Mouse (Mus musculus): ENCODE results near the gene Sap30bp.

Gene Sap30bp

GRCm38 (mm10) chr11:115933108-115933746 lies at the start of gene Sap30bp, which contains the start of gene Recql5:
TSS of gene Sap30bp (plus strand) at chr11:115933282.
TSS of gene Recql5 (minus strand) at chr11:115933477.
- DNase-seq (ENCODE audit: low spot score): peak; percentile 94

GRCm38 (mm10) chr11:115884361-115884760 lies 48.7 kb upstream of the Sap30bp start:
- no peak for DNase-seq (ENCODE audit: low spot score)

GRCm38 (mm10) chr11:115885281-115885680 lies 47.8 kb upstream of the Sap30bp start:
- DNase-seq (ENCODE audit: low spot score): no peak

GRCm38 (mm10) chr11:115886446-115886845 lies 46.6 kb upstream of the Sap30bp start:
- DNase-seq (ENCODE audit: low spot score): no peak

GRCm38 (mm10) chr11:115888020-115888419 lies 45.1 kb upstream of the Sap30bp start:
- no peak for DNase-seq (ENCODE audit: low spot score)

GRCm38 (mm10) chr11:115889159-115889558 lies 43.9 kb upstream of the Sap30bp start:
- DNase-seq (ENCODE audit: low spot score): no peak

- DNase-seq (ENCODE audit: low spot score): no peak
Measured at GRCm38 (mm10) chr11:115892213-115892612, 40.9 kb upstream of the Sap30bp start.

- DNase-seq (ENCODE audit: low spot score): no peak
Measured at GRCm38 (mm10) chr11:115893071-115893470, 40.0 kb upstream of the Sap30bp start.

GRCm38 (mm10) chr11:115894755-115895520 lies 38.1 kb upstream of the Sap30bp start:
- DNase-seq (ENCODE audit: low spot score): no peak

GRCm38 (mm10) chr11:115898446-115898845 lies 34.6 kb upstream of the Sap30bp start:
- DNase-seq (ENCODE audit: low spot score): no peak

GRCm38 (mm10) chr11:115898886-115899285 lies 34.2 kb upstream of the Sap30bp start:
- DNase-seq (ENCODE audit: low spot score): peak; percentile 69

- no peak for DNase-seq (ENCODE audit: low spot score)
Measured at GRCm38 (mm10) chr11:115899486-115900266, 33.4 kb upstream of the Sap30bp start, which contains the start of gene Smim5. TSS of gene Smim5 (plus strand) at chr11:115899966.

GRCm38 (mm10) chr11:115900561-115901337 lies 32.3 kb upstream of the Sap30bp start:
- no peak for DNase-seq (ENCODE audit: low spot score)

- peak; percentile 40 for DNase-seq (ENCODE audit: low spot score)
Measured at GRCm38 (mm10) chr11:115901338-115902161, 31.5 kb upstream of the Sap30bp start.

GRCm38 (mm10) chr11:115902177-115902576 lies 30.9 kb upstream of the Sap30bp start:
- DNase-seq (ENCODE audit: low spot score): no peak

GRCm38 (mm10) chr11:115902831-115903230 lies 30.3 kb upstream of the Sap30bp start:
- no peak for DNase-seq (ENCODE audit: low spot score)

GRCm38 (mm10) chr11:115903384-115904230 lies 29.5 kb upstream of the Sap30bp start:
- peak; percentile 42 for DNase-seq (ENCODE audit: low spot score)

- no peak for DNase-seq (ENCODE audit: low spot score)
Measured at GRCm38 (mm10) chr11:115904231-115904955, 28.7 kb upstream of the Sap30bp start.
